Mouse (Mus musculus): ENCODE measurements around the gene Igf1r. TPM values are rescaled to one million over a fixed set of nuclear protein-coding genes. Genes with fewer than 3 reads are reported as not detected.

Igf1r gene
- total and polyA plus RNA-seq, 3 experiments: 5.6 to 14.4 (median 12.3) TPM

DNA sequence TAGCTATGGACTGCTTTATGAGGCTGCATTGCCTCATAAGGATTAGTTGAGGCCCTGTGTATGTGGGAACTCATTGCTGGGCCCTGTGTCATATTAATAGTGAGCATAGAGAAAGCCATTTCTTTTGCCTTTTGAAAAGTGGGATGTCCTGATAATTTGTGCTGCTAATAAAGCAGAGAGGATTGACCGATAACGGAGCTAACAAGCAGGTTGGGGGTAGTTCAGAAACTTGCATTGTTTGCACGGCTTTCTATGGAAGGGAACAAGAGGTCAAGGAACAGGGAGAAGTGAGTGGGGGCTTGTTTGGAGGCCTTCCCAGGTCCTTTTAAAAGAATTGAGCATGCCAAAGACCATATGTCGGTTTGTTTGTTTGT is 325.3 kb downstream of the Igf1r start:
- intact Hi-C loops (cut with DNase I): no loop called here
- DNase-seq: no peak
- Histone ChIP-seq H3K4me1 (ENCODE audit: control insufficient read depth, insufficient read depth, low read length) (peaks cover 5% of the 10 kb centered on the region), H3K9ac (ENCODE audit: low read depth, low read length) (no peak overlapping the region), H3K79me2 (replicated peaks; ENCODE audit: control insufficient read depth, insufficient read depth, low read length) (no peaks in the 10 kb centered on the region), H3K27me3 (ENCODE audit: control insufficient read depth, insufficient read depth, low read length) (peaks cover 8% of the 10 kb centered on the region), H3K4me3 (no peak overlapping the region), H3K27ac (no peak overlapping the region), H3K36me3 (ENCODE audit: control insufficient read depth, insufficient read depth, low read length) (no peaks in the 10 kb centered on the region)
- 88% methylated on average over 4 of the region's 4 CpGs for WGBS
- TF ChIP-seq CTCF (IDR thresholded peaks at IDR 0.05) (no peak), EP300 (IDR thresholded peaks at IDR 0.05; ENCODE audit: insufficient read depth, low read depth, low read length) (no peak), POLR2A (IDR thresholded peaks at IDR 0.05; ENCODE audit: insufficient read depth, low read depth, low read length) (no peak)

DNA sequence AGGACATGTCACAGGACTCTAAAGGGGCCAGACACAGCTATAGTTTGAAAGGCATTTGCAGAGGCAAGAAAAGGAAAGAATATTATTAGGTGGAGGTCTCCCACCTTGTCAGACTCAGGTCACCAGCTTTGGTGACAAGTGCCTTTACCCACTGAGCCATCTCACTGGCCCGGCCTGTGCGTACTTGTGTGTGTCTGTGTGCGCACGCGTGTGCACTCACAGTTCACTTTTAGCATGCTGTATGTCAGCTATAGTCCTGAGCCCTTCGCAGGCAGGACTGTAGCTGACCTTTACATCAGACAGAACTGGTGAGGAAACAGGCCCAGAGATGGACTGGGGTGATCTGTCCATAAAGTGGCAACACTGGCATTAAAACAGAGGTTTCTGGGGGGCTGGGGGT is 325.8 kb downstream of the Igf1r start:
- intact Hi-C loops (cut with DNase I): no loop called here
- 93% methylated on average over 6 of the region's 6 CpGs for WGBS

GRCm38 (mm10) chr7:68278908-68279307 is 326.3 kb downstream of the Igf1r start:
- Histone ChIP-seq H3K36me3 (ENCODE audit: control insufficient read depth, insufficient read depth, low read length) (no peaks in the 10 kb centered on the region), H3K27me3 (ENCODE audit: control insufficient read depth, insufficient read depth, low read length) (peaks cover 8% of the 10 kb centered on the region), H3K4me1 (ENCODE audit: control insufficient read depth, insufficient read depth, low read length) (peaks cover 5% of the 10 kb centered on the region), H3K79me2 (replicated peaks; ENCODE audit: control insufficient read depth, insufficient read depth, low read length) (no peaks in the 10 kb centered on the region), H3K4me3 (no peak overlapping the region), H3K27ac (no peak overlapping the region), H3K9ac (ENCODE audit: low read depth, low read length) (no peak overlapping the region)
- TF ChIP-seq CTCF (IDR thresholded peaks at IDR 0.05) (no peak), POLR2A (IDR thresholded peaks at IDR 0.05; ENCODE audit: insufficient read depth, low read depth, low read length) (no peak), EP300 (IDR thresholded peaks at IDR 0.05; ENCODE audit: insufficient read depth, low read depth, low read length) (no peak)
- DNase-seq: no peak
- 67% methylated on average over 6 of the region's 6 CpGs for WGBS
- intact Hi-C loops (cut with DNase I): no loop called here

More for the DNA sequence above, 325.8 kb downstream of the Igf1r start:
- Histone ChIP-seq H3K36me3 (ENCODE audit: control insufficient read depth, insufficient read depth, low read length) (no peaks in the 10 kb centered on the region), H3K27ac (no peak overlapping the region), H3K79me2 (replicated peaks; ENCODE audit: control insufficient read depth, insufficient read depth, low read length) (no peaks in the 10 kb centered on the region), H3K27me3 (ENCODE audit: control insufficient read depth, insufficient read depth, low read length) (peaks cover 8% of the 10 kb centered on the region), H3K4me1 (ENCODE audit: control insufficient read depth, insufficient read depth, low read length) (peaks cover 5% of the 10 kb centered on the region), H3K4me3 (no peak overlapping the region), H3K9ac (ENCODE audit: low read depth, low read length) (no peak overlapping the region)
- no peak for DNase-seq
- TF ChIP-seq CTCF (IDR thresholded peaks at IDR 0.05): no peak
- no peak for TF ChIP-seq POLR2A (IDR thresholded peaks at IDR 0.05; ENCODE audit: insufficient read depth, low read depth, low read length)
- no peak for TF ChIP-seq EP300 (IDR thresholded peaks at IDR 0.05; ENCODE audit: insufficient read depth, low read depth, low read length)

DNA sequence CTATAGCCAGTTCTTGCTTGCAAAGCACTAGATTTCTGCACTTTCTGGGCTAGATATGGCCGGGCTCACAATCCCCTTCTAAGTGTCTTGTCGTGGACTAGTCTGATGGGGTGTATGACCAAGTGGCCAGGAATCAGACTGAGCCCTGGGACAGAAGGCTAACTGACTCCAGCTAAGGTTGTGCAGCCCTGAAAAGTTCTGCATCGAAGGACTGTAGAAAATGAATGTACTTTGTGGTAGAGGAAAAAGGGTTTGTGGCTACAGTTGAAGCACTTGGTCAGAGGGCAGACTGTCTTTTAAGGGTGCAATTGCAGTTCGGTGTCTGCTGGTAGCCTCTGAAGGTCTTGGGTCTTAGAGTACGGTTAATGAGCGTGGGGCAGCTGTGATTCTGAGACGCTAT is 326.9 kb downstream of the Igf1r start:
- no peaks in the 10 kb centered on the region for H3K36me3 ChIP-seq (ENCODE audit: control insufficient read depth, insufficient read depth, low read length)
- intact Hi-C loops (cut with DNase I): no loop called here
- no peak for DNase-seq
- TF ChIP-seq CTCF (IDR thresholded peaks at IDR 0.05): no peak
- no peak for TF ChIP-seq EP300 (IDR thresholded peaks at IDR 0.05; ENCODE audit: insufficient read depth, low read depth, low read length)
- no peak for TF ChIP-seq POLR2A (IDR thresholded peaks at IDR 0.05; ENCODE audit: insufficient read depth, low read depth, low read length)
- WGBS: 90% methylated on average over 7 of the region's 7 CpGs
- peaks cover 5% of the 10 kb centered on the region for H3K4me1 ChIP-seq (ENCODE audit: control insufficient read depth, insufficient read depth, low read length)
- no peaks in the 10 kb centered on the region for H3K79me2 ChIP-seq (replicated peaks; ENCODE audit: control insufficient read depth, insufficient read depth, low read length)
- H3K27ac ChIP-seq: no peak overlapping the region
- H3K27me3 ChIP-seq (ENCODE audit: control insufficient read depth, insufficient read depth, low read length): peaks cover 8% of the 10 kb centered on the region
- no peak overlapping the region for H3K9ac ChIP-seq (ENCODE audit: low read depth, low read length)
- no peak overlapping the region for H3K4me3 ChIP-seq

GRCm38 (mm10) chr7:68280352-68280869 is 327.8 kb downstream of the Igf1r start:
- no peak overlapping the region for H3K9ac ChIP-seq (ENCODE audit: low read depth, low read length)
- H3K27ac ChIP-seq: no peak overlapping the region
- 77% methylated on average over 19 of the region's 19 CpGs for WGBS
- peaks cover 5% of the 10 kb centered on the region for H3K4me1 ChIP-seq (ENCODE audit: control insufficient read depth, insufficient read depth, low read length)
- TF ChIP-seq CTCF (IDR thresholded peaks at IDR 0.05): no peak
- TF ChIP-seq EP300 (IDR thresholded peaks at IDR 0.05; ENCODE audit: insufficient read depth, low read depth, low read length): no peak
- no peak for TF ChIP-seq POLR2A (IDR thresholded peaks at IDR 0.05; ENCODE audit: insufficient read depth, low read depth, low read length)
- H3K4me3 ChIP-seq: no peak overlapping the region
- no peaks in the 10 kb centered on the region for H3K36me3 ChIP-seq (ENCODE audit: control insufficient read depth, insufficient read depth, low read length)
- no peaks in the 10 kb centered on the region for H3K79me2 ChIP-seq (replicated peaks; ENCODE audit: control insufficient read depth, insufficient read depth, low read length)
- H3K27me3 ChIP-seq (ENCODE audit: control insufficient read depth, insufficient read depth, low read length): peaks cover 8% of the 10 kb centered on the region
- DNase-seq: no peak
- intact Hi-C loops (cut with DNase I): no loop called here

GRCm38 (mm10) chr7:68281341-68281740 is 328.7 kb downstream of the Igf1r start:
- intact Hi-C loops (cut with DNase I): no loop called here
- WGBS: 62% methylated on average over 5 of the region's 5 CpGs
- Histone ChIP-seq H3K79me2 (replicated peaks; ENCODE audit: control insufficient read depth, insufficient read depth, low read length) (no peaks in the 10 kb centered on the region), H3K9ac (ENCODE audit: low read depth, low read length) (no peak overlapping the region), H3K36me3 (ENCODE audit: control insufficient read depth, insufficient read depth, low read length) (no peaks in the 10 kb centered on the region), H3K27me3 (ENCODE audit: control insufficient read depth, insufficient read depth, low read length) (0 out of 2 replicates have a peak, but pooled peaks cover 2% of the 10 kb centered on the region), H3K27ac (no peak overlapping the region), H3K4me1 (ENCODE audit: control insufficient read depth, insufficient read depth, low read length) (peaks cover 6% of the 10 kb centered on the region), H3K4me3 (no peak overlapping the region)
- DNase-seq: no peak
- TF ChIP-seq POLR2A (IDR thresholded peaks at IDR 0.05; ENCODE audit: insufficient read depth, low read depth, low read length): no peak
- no peak for TF ChIP-seq EP300 (IDR thresholded peaks at IDR 0.05; ENCODE audit: insufficient read depth, low read depth, low read length)
- TF ChIP-seq CTCF (IDR thresholded peaks at IDR 0.05): no peak
